Mouse (Mus musculus): ENCODE data around the gene Wbp2nl.
A peak's percentile ranks its signal among the peaks of the same experiment; 100 is the strongest.

Gene Wbp2nl

DNA sequence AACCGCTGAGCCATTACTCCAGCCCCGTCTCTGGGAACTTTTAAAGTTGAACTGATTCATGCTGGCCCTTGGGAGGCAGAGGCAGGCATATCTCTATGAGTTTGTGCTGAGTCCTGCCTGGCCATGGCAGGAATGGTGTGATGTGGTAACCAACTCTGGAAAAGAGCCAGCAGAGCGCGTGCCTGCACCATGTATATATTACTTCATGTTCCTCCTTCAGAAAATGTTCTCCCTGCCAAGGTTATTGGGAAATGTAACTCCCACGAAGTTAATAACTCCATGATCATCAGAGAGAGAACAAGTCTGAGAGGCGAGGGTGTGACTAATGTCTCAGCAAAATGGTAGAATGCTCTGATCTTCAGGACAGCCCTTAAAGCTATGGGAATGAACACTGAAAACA is 19.1 kb downstream of the Wbp2nl start:
- DNase-seq (ENCODE audit: low spot score in 2 of 2), result no peak

DNA sequence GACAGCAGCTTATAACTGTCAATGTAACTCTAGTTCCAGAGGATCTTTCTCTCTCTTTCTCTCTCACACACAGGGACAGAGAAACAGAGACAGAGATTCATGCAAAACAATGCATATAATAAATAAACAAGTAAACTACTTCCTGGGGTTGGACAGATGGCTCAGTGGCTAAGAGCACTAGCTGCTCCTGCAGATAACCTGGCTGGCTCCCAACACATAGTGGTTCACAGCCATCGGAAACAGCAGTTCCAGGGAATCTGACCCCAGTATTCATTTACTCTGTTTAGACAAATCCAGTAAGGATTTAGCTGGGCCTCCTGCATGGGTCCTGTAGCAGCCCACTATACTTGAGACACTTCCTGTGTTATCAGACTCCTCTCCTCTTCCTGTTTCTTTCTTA is 20.9 kb downstream of the Wbp2nl start:
- DNase-seq (ENCODE audit: low spot score in 2 of 2), result no peak

DNA sequence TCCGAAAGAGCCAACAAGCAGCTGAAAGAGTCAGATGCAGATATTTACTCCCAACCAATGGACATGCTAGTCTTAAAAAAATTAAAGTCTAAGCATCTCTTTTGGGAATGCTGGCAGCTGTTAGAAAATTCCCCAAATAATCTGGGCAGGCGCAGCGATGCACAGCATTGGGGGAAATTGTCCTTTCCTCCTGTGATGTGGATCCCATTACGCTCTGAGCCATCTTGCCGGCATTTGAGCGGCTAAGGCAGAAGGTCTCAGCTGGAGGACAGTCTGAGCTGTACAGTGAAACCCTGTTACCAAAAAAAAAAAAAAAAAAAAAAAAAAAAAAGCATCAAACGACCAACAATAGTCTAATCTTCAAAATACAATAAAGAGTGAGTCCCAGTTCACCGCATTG is 23.4 kb downstream of the Wbp2nl start:
- DNase-seq (ENCODE audit: low spot score in 2 of 2), result no peak

DNA sequence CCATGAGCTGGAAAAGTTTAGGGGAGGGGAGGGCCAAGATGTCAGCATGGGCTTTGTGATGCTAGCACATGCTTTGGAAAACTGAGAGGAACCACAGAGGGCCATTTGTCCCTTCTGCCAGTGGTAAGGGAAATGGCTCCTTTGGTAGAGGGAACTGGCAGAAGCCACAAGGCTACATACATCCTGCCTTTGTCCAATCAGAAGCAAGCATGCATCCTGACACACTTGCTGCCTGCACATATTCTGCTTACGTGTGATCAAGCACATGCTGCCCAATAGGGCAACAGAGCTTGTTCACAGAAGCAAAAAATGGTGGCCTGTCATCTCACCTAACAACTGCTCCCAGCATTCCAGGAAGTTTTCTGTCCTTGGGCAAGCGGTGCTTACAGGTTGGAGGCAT is 26.6 kb downstream of the Wbp2nl start:
- DNase-seq (ENCODE audit: low spot score in 2 of 2), result no peak

DNA sequence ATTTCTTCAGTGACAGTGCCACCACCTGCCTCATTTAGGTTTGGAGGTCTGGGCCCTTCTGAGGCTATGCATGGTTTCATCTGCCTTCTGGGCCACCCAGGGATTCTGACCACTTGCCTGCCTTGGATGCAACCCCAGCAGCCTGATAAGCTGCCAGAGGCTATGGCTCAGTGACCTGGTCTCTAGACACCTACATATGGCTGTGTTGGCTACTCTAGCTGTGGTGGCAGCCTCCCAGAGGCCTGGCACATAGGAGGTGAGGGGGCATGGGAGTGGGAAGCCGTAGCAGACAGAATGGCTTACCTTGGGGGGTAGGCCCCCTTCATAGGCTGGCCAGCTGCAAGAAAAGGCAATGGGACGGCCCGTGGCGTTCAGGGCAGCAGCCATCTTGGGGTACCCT is 36.4 kb downstream of the Wbp2nl start:
- no peak for DNase-seq (ENCODE audit: low spot score in 2 of 2)

DNA sequence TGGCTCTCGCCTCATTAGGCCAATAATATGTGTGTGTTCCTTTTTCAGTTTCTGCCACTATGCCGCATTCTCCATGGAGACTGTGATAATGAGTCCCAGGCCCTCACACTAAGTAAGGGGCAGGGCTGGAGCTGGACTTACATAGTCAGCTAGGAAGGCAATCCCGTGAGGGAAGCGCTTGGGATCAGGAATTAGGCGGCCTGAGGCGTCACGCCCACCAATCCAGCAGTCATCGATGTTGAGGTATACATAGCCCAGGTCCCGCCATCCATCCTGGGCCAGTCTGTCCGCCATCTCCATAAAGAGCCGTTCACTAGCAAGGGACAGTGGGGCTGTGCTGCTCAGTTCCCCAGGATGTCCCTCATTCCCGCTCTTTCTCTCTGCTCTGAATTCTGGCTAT is 37.9 kb downstream of the Wbp2nl start:
- DNase-seq (ENCODE audit: low spot score in 2 of 2), result no peak

DNA sequence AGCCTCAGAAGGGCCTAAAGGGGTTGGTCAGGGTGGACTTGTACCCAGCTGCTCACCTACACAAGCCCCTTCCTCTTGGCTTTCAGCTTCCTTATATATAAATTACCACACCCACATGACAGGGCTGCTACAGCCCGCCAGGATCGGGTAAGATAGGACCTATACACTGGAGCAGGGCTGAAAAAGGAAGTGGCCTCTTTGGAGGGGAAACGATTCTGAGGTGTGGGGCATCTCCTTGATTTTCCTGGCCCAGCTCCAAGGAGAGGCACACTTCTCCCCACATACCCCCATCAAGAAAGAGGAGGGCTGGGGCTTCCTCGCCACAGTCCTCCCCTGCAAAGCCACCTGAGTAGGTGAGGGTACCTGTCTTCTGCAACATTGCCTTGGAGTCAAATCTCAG is 39.1 kb downstream of the Wbp2nl start:
- peak in 1 of 2 experiments; percentile 38 for DNase-seq (ENCODE audit: low spot score in 2 of 2)

DNA sequence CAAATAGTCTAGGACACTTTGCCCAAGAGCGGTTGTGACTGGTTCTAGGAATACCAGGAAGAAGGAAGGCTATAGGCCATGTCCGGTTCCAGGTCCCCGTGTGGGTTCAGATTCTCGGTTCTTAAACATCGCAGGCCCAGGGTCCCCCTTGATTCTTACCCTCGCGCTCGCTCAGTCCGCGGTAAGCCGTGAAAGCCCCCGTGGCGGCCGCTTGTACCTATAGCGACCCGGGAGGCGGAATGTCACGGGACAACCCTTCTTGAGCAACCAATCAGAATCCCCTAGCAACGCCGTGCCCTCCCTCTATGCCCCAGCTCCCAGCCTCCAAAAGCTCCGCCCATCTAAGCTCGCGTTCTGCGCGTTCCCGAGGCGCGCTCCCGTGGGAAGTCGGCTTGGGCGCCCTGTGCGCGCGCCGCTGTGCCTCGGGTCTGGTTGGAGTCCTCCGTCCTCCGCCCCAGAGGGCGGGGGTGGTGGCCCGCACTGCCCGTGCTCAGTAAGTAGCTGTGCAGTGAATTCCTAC is 39.9 kb downstream of the Wbp2nl start, which contains the start of the genes Naga, Pheta2 and Smdt1:
Gene Naga (minus strand): TSS at position 333 of the 520 bp plus-strand sequence.
Gene Pheta2 (plus strand): TSS at position 350 of the 520 bp plus-strand sequence.
Gene Smdt1 (plus strand): TSS at position 367 of the 520 bp plus-strand sequence.
- DNase-seq (ENCODE audit: low spot score in 2 of 2), result peak; percentile 93 to 96

DNA sequence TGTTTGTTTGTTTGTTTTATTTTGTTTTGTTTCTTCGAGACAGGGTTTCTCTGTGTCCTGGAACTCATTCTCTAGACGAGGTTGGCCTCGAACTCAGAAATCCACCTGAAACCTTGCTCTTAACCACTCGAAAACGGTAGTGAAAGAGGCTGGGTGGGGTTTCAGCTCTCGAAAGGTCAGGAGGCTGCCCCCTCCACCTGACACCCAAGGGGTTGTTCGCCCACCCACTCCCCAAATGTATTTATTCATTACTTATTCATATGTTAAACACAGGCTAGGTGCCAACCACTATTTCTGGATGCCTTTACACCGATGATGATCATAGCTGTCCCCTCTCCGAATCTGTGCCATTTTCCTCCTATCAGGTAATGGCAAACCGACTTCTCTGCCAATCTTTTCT is 40.4 kb downstream of the Wbp2nl start:
- peak in 1 of 2 experiments; percentile 18 for DNase-seq (ENCODE audit: low spot score in 2 of 2)

DNA sequence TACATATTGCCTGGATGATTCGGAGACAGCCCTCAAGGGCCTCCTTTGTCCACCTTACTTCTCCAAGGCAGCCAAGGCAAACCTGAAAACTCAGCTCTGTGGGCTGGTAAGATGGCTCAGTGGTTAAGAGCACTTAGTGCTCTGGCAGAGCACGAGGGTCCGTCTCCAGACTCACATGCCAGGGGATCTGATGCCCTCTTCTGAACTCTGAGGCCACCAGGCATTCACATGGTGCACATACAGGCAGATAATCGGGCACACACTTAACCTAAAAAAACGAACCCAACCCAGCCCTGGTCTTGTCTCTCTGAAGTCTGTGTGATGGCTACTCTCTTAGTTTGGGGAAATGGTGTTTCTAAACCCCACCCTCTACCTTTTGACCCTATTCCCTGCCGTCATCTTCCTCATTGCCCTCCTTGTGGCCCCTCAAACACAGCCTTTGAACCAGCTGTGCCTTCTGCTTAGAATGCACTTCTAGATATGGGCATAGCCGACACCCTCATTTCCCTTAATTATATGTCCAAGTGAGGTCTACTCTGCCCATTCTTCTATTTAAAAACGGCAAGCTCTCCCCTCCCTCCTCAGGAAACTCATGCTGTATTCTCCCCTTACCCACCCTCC is 41.0 kb downstream of the Wbp2nl start:
- DNase-seq (ENCODE audit: low spot score in 2 of 2), result no peak

DNA sequence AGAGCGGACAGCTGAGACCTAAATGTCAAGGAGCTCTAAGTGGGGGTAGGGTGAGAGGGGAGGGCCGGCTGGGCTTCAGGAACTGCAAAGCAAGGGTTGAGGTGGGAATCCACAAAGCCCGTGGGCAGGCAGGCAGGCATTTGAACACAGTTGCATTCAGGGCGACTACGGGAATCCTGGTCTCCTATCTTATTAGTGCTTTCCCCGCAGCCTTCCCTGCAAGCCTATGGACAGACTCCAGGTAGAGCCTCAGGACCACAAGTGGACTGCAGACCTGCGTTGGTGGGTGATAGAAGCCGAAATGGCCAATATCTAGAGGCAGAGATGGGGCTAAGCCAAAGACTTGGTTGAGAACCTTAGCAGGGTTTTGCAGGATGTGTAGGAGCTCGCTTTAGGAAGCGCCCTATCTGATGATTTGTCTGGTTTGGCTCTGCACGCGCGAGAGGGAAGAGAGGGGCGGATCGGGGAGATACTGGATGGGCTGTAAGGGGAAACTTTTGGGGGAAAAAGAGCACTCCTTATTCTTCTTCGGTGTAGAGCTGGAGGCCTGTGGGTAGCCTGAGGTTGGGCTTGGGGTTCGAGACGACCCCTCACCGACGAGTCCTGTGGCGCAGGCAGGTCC is 41.8 kb downstream of the Wbp2nl start:
- peak in 1 of 2 experiments; percentile 27 for DNase-seq (ENCODE audit: low spot score in 2 of 2)

DNA sequence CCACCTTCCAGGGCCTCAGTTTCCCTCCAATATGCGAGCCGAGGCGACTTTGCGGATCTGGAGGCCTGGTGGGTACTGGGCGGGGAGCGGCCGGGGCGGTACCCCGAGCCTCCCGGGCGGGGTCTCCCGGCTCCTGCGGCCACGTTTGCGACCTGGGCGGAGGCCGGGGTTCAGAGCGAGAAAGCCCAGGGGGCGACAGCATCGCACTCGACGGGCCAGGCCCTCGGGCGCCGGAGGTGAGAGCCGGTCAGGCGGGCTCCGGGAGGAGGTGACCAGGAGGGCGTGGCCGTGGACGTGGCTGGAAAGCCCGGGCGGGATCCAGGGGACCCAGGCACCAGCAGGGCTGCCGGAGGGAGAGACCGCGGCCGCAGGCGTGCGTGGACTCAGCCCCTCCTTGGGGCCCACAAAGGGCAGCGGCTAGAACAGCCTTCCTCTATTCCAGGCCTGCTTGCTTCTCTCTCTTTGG is 42.3 kb downstream of the Wbp2nl start:
- DNase-seq (ENCODE audit: low spot score in 2 of 2), result peak; percentile 56 to 57

DNA sequence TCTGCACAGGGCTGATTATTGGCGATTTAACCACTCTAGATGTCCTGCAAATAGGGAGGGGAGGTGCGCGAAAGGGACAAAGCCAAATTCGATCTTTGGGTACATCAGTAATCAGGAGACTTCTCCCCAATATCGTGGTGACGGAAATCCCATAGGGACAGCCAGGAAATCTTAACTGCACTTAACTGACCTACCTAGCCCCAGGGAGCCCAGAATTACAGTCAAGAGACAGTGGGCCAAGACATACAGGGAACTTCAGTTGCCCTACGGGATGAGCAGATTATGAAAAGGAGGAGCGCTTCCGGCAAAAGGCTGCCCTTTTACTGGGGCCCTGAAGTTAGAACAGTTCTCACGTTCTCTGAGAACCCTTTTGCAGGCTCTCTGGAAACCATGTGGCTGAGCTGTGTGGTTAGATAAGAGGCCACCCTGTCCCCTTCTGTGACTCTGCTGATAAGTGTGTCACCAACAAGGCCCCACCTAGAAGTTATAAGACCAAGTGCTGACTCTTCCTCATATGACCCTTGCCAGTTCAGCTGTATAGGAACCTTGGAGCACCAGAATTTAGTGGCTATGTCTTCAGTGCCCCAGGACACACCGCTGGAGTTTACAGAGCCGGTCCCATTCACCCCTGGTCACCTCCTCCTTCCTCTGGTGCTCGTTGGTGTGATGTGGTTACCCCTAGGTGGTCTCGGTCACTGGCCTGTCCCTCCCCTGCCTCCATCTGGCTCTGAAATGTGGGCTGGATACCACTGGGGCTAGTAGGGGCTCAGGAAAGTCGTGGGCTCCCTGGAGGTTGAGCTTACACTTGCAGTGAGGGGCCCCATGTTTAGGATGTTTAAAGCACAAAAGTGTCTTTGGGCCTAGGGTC is 43.2 kb downstream of the Wbp2nl start:
- DNase-seq (ENCODE audit: low spot score in 2 of 2), result peak; percentile 66 to 78

DNA sequence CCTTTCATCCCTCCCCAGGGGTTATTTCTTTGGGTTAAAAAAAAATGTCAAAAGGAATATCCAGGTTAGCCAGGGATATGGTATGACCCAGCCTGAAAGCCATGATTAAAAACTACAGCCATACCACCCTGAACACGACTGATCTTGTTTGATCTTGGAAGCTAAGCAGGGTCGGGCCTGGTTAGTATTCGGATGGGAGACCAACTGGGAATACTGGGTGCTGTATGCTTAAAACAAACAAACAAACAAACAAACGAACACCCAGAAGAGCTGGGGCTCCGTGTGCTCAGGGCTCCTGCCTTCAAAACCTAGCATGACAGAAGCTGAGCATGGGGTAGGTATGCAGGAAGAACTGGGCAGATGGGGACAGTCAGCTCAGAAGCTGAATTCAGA is 43.8 kb downstream of the Wbp2nl start:
- DNase-seq (ENCODE audit: low spot score in 2 of 2), result no peak

DNA sequence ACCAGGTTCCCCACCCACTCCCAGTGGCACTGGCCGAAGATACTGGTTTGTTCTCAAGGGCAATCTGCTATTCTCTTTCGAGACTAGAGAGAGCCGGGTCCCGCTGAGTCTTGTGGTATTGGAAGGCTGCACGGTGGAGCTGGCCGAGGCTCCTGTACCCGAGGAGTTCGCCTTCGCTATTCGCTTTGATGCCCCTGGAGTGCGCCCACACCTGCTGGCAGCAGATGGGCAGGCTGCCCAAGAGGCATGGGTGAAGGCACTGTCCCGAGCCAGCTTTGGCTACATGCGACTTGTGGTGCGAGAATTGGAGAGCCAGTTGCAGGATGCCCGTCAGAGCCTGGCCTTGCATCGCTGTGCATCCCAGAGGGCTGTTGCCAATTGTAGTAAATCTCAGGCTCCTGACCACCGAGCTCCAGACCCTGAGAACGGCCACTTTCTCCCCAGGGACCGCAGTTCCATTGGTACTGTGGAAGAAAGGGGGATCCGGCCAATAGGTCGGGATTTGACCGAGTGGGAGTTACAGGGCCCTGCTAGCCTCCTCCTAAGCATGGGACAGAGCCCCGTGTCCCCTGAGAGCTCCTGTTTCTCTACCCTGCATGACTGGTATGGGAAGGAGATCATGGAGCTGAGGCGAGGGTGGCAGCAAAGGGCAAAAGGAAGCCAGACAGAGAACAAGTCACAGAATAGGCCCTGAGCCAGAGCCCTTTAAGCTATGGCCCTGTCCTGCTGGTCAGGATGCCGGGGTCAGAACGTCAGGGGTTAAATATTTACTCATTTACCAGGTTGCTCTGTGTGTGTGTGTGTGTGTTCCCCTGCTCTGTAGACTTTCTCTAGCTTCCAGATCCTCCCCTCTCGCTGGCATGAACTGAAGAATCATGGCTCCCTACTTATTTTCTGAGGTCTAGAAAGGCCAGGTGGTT is 44.9 kb downstream of the Wbp2nl start:
- no peak for DNase-seq (ENCODE audit: low spot score in 2 of 2)

DNA sequence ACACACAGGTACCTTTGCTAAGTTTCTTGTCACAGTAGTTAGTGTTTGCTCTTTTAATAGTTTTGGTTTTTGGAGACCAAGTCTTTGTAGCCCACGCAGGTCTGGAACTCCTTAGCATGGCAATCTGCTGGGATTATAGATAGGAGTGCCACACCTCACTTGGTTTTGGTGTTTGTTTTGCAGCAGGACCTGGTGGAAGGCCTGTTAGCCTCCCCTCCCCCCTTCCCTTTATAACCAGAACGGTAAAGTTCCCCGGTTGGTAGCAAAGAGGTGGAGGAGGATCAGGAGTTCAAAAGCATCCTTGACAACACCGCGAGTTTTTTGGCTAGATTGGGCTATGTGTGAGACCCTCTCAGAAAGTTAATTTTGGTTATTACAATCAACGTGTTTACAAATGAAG is 46.2 kb downstream of the Wbp2nl start:
- no peak for DNase-seq (ENCODE audit: low spot score in 2 of 2)

DNA sequence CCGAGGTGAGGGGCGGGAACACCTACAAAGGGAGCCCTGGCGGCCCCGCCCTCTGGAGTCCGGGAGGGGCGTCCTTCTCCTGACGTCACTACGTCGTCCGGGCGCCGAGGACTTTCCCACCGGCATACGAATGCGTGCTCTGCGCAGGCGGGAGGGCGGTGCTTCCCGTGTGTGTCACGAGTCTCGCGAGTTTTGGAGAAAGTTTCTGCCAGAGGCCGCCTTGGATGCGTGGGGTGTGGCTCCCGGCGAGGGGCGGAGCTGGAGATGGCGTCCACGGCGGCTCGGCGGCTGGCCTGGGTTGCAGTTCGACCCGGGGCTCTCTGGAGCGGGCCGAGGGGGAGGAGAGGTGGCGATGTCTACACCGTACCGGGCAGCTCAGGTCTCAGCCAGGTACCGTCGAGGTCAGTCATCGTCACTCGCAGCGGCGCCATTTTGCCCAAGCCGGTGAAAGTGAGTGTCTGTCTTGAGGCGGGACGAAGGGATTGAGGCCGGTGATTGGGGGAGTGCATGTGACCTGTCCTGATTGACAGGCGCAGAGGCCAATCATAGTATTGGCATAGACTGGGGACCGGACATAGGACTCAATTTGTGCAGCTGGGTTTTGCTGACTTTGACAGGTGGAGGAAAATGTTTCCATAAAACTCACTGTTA is 47.2 kb downstream of the Wbp2nl start:
- peak; percentile 98 to 99 for DNase-seq (ENCODE audit: low spot score in 2 of 2)

DNA sequence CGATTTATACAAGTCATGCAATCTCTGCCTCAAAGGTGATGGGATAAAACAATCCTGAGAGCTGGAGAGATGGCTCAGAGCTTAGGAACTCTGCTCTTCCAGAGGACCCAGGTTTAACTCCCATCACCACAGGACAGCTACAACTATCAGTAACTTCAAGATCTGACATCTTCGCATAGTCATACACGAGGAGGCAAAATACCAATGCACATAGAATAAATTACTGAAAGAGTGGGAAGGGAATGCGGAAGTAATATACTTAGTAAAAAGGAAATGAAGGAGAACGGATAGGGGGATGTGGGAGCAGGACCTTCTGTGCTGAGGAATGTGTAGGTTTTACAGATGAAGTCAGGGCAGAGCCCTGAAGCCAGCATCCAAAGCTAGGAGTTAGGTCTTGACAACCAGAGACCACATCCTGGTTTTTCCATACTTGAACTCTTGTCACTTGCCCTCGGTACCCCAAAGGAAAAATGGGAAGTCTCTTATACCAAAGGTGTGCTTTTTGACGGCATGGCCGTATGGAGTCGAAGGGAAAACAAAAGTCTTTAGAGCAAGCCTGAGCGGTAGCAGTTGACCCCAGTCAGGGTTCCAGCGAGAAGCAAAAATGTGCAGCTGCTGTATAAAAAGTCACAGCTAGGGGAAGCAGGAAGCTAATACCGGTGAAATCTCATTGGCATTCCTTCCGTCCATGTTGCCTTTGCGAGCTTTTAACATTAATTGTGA is 48.0 kb downstream of the Wbp2nl start:
- no peak for DNase-seq (ENCODE audit: low spot score in 2 of 2)

DNA sequence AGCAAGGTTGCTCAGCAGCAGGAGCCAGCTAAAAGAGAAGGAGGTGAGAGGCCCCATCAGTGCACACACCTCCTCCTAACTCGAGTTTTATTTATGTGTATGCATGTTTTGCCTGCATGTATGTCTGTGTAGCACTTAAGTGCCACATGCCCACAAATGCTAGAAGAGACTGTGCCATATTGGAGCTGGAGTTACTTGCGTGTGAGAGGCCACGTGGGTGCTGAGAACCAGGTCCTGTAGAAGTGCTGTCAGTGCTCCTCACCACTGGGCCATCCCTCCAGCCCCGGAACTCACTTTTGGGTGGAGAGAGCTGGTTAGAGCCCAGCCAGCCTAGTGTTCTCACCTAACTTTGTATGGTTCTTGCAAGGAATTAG is 48.5 kb downstream of the Wbp2nl start:
- DNase-seq (ENCODE audit: low spot score in 2 of 2), result no peak

DNA sequence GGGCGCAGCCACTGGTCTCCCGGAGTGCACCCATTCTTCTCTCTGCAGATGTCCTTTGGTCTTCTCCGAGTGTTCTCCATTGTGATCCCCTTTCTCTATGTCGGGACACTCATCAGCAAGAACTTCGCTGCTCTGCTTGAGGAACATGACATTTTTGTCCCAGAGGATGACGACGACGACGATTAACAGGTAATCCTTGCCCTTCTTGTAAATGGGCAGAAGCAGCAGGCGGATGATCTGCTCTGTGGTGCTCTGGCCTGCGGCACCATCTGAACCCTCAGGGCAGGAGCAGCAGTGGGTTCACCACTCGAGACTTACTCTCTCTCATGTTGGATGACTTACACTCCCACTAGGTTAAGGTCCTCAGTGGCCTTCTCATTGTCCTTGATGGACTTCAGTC is 49.1 kb downstream of the Wbp2nl start:
- no peak for DNase-seq (ENCODE audit: low spot score in 2 of 2)
